Mouse (Mus musculus) right cerebral cortex, adult 2 months (tissue): ENCODE measurements at regions not wholly inside any gene's neighbourhood (a gene's known extent, or its start where the extent isn't known, plus 50 kb on each side); places are given as distances from the start of the nearest gene placed in this dataset.

Source experiments
- DNase-seq, 2 experiments: peaks; one replicate each; pipeline ENCODE4 v3.0.0; 2021 to 2022; ENCODE audit warnings: low spot score in 2 of 2

DNA sequence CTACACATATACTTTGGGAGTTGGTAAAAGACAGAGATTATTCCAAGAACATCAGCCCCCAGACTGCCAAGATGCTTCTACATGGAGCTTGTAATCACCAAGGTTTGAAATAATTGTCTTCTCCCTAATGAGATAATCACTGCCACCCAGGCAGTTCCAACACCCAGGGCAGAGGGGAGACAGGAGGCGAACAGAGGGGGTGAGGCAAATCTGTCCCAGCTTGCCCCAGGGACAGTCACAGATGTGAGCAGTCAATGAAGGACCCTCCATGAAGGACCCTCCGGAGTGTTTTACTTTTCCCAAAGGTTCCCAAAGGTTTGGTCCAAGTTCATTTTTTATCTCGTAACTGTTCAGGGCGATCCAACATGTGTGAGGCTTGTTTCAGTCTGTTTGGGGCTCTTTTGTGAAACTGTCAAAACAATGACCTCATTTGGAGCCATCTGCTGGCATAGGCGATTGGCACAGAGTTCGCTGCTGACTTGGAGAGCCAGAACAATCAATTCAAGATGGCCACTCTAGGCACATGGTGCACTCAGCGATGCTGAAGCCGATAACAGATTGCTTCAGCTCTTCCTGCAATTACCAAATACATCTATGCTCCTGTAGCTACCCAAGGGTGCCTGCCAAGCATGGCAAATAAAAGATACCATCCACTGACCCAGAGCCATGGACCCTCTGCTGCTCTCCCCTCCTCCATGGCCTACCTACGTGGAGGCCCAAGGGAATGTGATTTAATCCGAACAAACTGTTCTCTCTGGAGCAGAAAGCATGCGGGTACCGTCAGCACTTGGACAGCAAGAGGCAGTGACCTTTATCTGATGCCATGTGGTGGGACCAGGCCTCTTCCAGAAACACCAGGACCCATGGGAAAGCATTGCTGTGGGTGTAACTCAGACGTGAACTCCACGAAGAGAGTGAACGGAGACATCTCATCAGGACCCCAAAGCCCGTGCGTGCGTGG, 326.9 kb downstream of the Wdr11 start:
- no peak for DNase-seq

GRCm38 (mm10) chr7:129922291-129922690, 330.6 kb downstream of the Wdr11 start:
- no peak for DNase-seq

GRCm38 (mm10) chr7:129936731-129937130, 345.1 kb downstream of the Wdr11 start:
- DNase-seq = no peak

DNA sequence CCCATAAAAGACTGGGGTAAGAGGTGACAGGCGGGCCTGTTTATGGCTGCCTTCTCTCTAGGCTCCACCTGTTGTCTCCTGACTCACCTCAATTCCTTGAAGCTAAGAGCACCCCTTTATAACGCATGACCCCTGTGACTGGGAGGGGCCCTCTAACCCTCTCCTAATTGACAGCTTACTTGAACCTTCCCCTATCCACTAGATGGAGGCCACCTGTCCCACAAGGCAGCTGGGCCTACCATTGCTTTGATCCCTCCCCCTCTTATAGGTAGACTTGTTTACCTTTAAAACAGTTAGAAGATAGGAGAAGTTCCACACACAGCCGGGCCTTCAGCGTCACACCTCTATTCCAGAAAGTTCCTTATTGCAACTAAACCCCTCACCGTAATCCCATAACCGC, 346.1 kb downstream of the Wdr11 start:
- DNase-seq = no peak

- DNase-seq = no peak
Observed at GRCm38 (mm10) chr7:129938141-129938540, 346.5 kb downstream of the Wdr11 start.

- no peak for DNase-seq
Observed at GRCm38 (mm10) chr7:129939266-129939665, 347.6 kb downstream of the Wdr11 start.

GRCm38 (mm10) chr7:129941311-129942029, 349.8 kb downstream of the Wdr11 start:
- no peak for DNase-seq

DNA sequence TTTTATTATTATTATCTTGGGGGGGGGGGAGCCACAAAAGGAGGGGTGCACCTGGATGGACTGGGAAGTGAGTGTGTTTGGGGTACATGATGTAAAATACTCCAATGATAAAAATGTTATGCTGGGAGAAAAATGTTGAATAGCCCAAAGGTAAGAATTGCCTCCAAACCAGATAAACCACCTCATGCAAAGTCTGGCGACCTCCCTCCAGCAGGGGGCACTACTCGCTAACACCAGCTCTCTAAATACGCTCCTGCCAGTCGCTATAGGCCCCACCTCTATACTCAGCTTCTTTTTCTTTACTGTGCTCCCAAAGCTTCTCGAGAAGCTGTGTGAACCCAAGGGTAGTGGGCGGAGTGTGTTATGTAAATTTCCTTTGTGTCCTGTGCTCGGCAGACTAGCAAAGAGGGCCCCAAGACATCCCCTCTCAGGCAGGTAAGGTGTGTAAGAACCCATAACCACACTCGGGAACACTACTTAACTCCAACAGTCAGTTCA, 357.0 kb downstream of the Wdr11 start:
- DNase-seq = no peak

GRCm38 (mm10) chr7:129950456-129950855, 358.8 kb downstream of the Wdr11 start:
- no peak for DNase-seq

GRCm38 (mm10) chr7:129958379-129958778, 366.7 kb downstream of the Wdr11 start:
- no peak for DNase-seq

GRCm38 (mm10) chr7:129962575-129962974, 370.9 kb downstream of the Wdr11 start:
- no peak for DNase-seq

- DNase-seq = no peak
Observed at GRCm38 (mm10) chr7:129964192-129964591, 372.5 kb downstream of the Wdr11 start.

GRCm38 (mm10) chr7:129965281-129966051, 373.8 kb downstream of the Wdr11 start:
- no peak for DNase-seq

DNA sequence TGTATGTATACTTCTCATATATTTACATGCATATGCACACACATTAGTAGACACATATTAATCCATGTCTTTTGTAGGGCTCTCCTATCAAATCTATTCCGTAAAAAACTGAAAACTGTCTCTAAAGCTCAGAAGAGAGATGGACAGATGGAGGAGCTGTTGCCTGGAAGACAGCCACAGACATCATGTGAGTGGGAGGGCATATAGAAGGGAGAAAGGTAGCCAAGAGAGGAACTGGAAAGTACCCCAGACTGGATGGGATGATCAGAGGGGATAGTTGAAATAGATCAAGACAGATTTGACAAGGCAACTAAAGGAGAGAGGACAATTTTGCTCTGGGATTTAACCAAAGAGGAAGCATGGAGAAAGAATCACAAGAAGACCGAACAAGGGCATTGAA, 375.1 kb downstream of the Wdr11 start:
- DNase-seq = peak; percentile 16 to 27

GRCm38 (mm10) chr7:129970201-129970600, 378.5 kb downstream of the Wdr11 start:
- DNase-seq = no peak

GRCm38 (mm10) chr7:129974206-129974605, 382.5 kb downstream of the Wdr11 start:
- DNase-seq = no peak

- DNase-seq = no peak
Observed at GRCm38 (mm10) chr7:129974837-129975236, 383.2 kb downstream of the Wdr11 start.

DNA sequence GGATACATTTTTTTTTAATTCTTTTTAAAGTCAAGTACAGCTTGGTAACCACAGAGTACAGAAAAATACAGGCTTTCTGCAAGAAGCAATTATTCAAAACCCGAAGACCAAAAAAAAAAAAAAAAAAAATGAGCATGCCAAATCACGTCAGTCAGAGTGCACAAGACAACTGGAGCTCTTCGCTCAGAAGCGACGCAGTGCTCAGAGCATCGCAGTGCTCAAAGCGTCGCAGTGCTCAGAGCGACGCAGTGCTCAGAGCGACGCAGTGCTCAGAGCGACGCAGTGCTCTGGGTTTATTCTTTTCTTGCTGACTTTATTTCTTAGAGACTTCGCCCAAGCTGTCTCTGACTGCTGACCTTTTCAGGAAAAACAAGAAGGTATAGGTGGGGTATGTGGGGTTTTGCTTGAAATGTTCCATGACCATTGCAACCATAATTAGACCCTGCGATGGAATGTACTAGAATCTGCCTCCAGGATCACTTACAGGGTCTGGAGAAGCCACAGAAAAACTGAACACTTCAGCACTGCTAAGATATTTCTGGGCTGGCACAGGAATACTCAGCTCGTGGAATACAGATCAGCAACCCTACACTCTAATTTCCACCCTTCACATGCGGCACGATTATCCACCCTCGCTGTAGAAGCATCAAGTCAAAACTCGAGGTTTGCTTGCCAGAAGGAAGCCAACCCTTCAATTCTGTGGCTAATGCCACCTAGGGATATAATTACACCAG, 384.3 kb downstream of the Wdr11 start:
- peak in 1 of 2 experiments; percentile 12 for DNase-seq

DNA sequence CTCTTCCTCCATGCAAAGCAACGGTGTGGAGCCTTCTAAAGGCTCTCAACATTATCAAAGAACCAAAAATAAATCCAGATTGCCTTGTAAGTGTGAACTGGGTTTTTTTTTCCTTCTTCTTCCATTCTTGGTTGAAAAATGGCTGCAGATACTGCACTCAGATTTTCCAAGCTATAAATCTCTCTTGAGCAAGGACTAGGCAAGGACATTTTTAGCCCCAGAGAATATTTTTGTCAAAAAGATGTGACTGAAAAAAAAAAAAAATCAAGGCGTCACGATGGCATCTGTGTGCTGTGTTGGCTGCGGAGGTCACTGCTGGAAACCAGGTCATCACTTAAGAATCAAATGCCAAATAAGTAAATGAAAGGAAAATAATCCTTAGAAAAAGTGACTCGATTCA, 386.9 kb downstream of the Wdr11 start:
- no peak for DNase-seq

DNA sequence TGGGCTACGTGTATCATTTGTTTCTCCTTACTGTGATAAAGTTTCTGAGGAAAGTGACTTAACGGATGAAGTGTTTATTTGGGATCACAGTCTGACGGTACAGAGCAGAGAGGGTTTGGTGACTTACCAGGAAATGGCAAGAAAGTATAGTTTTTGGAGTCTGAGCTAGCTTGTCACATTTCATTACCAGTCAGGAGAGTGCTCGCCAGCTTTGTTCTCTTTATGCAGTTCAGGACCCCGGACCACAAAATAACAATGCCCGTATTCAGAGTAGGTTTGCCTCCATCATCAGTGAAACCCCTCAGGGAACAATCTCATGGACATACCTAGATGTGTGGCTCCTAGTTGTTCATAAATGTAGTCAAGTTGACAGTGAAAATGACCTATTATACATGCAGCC, 387.7 kb downstream of the Wdr11 start:
- DNase-seq = no peak

GRCm38 (mm10) chr7:129980501-129980900, 388.8 kb downstream of the Wdr11 start:
- no peak for DNase-seq
